Mouse (Mus musculus): Measurements from ENCODE around the gene Cr2. TPM values are rescaled to one million over a fixed set of nuclear protein-coding genes. Genes with fewer than 3 reads are reported as not detected.

Cr2 gene
- total RNA-seq, 2 experiments from 2014 or later = 0.23 to 1.1 TPM

GRCm38 (mm10) chr1:195100693-195101092, 75.8 kb downstream of the Cr2 start:
- DNase-seq (ENCODE audit: low spot score in 2 of 2) = no peak
- Histone ChIP-seq H3K4me3 (no peak overlapping the region), H3K27ac (no peak overlapping the region)
- no peak for TF ChIP-seq CTCF (conservative IDR thresholded peaks at IDR 0.05)

GRCm38 (mm10) chr1:195098004-195098403, 78.5 kb downstream of the Cr2 start:
- no peak for DNase-seq (ENCODE audit: low spot score in 2 of 2)
- Histone ChIP-seq H3K27ac (no peak overlapping the region), H3K4me3 (no peak overlapping the region)
- TF ChIP-seq CTCF (conservative IDR thresholded peaks at IDR 0.05) = no peak

GRCm38 (mm10) chr1:195092220-195092720, 84.2 kb downstream of the Cr2 start, which contains the start of gene Cd46:
Gene Cd46 (minus strand): TSS chr1:195092249.
- Histone ChIP-seq H3K4me3 (peak within 1 kb of the TSS; percentile 46), H3K27ac (no peak within 1 kb of the TSS; the same call in 1 of the 2 replicates)
- no peak for DNase-seq (ENCODE audit: low spot score in 2 of 2)
- TF ChIP-seq CTCF (conservative IDR thresholded peaks at IDR 0.05) = no peak

- Histone ChIP-seq H3K27ac (no peak overlapping the region; the same call in 1 of the 2 replicates), H3K4me3 (peak overlapping the region; percentile 46)
- no peak for DNase-seq (ENCODE audit: low spot score in 2 of 2)
- no peak for TF ChIP-seq CTCF (conservative IDR thresholded peaks at IDR 0.05)
These were observed 84.8 kb downstream of the Cr2 start for GRCm38 (mm10) chr1:195091699-195092219.

Other genes starting within 250 kb of the Cr2 start
- gene Cd34, start 237.9 kb downstream of the Cr2 start, total RNA-seq (2021) = 10 to 100 TPM; 25.5 to 26.5 TPM
- gene Cd46, start 84.5 kb downstream of the Cr2 start, total RNA-seq (2021) = 1 to 10 TPM; 4.4 to 5.1 TPM
- gene Cr1l, start 45.1 kb downstream of the Cr2 start, total RNA-seq (2021) = 10 to 100 TPM; 37.3 to 38.2 TPM

All from layer of hippocampus, adult 2 months (tissue).